Mouse (Mus musculus) heart, embryonic 11.5 days (tissue): ENCODE measurements around the gene Arid1b. TPM values are rescaled to one million over a fixed set of nuclear protein-coding genes. Genes with fewer than 3 reads are reported as not detected.
A peak's percentile ranks its signal among the peaks of the same experiment; 100 is the strongest.

Source experiments
- ATAC-seq: fragments of 200-750 bp; cut with Nextera tagmentation; replicated peaks from 2 replicates; pipeline ENCODE4 v1.8.0; 2017; ENCODE audit warnings: moderate library complexity; ENCODE audit not compliant: insufficient number of reproducible peaks, low FRiP score, low TSS enrichment
- H3K27ac ChIP-seq: fragments of 300-500 bp; sonication (generic); 2 replicates; pipeline ENCODE4 v1.5.1; 2014; ENCODE audit warnings: mild to moderate bottlenecking, low read depth, low read length
- H3K27me3 ChIP-seq: fragments of 300-500 bp; sonication (generic); 2 replicates; pipeline ENCODE4 v1.6.1; 2014; ENCODE audit warnings: mild to moderate bottlenecking, low read length, mixed read lengths; ENCODE audit not compliant: control insufficient read depth, insufficient read depth
- H3K36me3 ChIP-seq: fragments of 300-500 bp; sonication (generic); 2 replicates; pipeline ENCODE4 v1.6.1; 2014; ENCODE audit warnings: mild to moderate bottlenecking, low read length, moderate library complexity, mixed read lengths; ENCODE audit not compliant: control insufficient read depth, insufficient read depth
- H3K4me1 ChIP-seq: fragments of 300-500 bp; sonication (generic); 2 replicates; pipeline ENCODE4 v1.6.1; 2014; ENCODE audit warnings: low read length; ENCODE audit not compliant: control insufficient read depth, insufficient read depth
- H3K4me2 ChIP-seq: fragments of 300-500 bp; sonication (generic); 2 replicates; pipeline ENCODE4 v1.6.1; 2014; ENCODE audit warnings: mild to moderate bottlenecking, moderate library complexity
- H3K4me3 ChIP-seq: fragments of 300-500 bp; sonication (generic); 2 replicates; pipeline ENCODE4 v1.5.1; 2014; ENCODE audit warnings: low read depth, low read length
- H3K9ac ChIP-seq: fragments of 300-500 bp; sonication (generic); 2 replicates; pipeline ENCODE4 v1.6.1; 2014; ENCODE audit warnings: mild to moderate bottlenecking, low read depth, low read length, moderate library complexity
- H3K9me3 ChIP-seq: fragments of 300-500 bp; sonication (generic); replicated peaks from 2 replicates; pipeline ENCODE4 v1.6.1; 2016; ENCODE audit warnings: low read length; ENCODE audit not compliant: control insufficient read depth
- WGBS: fragments of 180-500 bp; shearing (Covaris S2); extraction: QIAGEN DNeasy Blood & Tissue Kit; methylation state at CpG from one replicate; pipeline ENCODE4 v1.1.7; 2014; ENCODE audit not compliant: insufficient replicate concordance; 5-methylcytosine and 5-hydroxymethylcytosine counted together
- polyA plus RNA-seq: library from polyadenylated mRNA; unstranded; fragments of >200 nt; fragmentation: Nextera tagmentation; extraction: Ambion mirVana; gene quantifications from 2 replicates; pipeline ENCODE4 v1.2.1, GENCODE M21; 2014

The Arid1b gene
- polyA plus RNA-seq, 1 experiment from 2014 or later: 8.2 TPM

- Histone ChIP-seq H3K9me3 (no peaks in the 10 kb centered on the region), H3K27me3 (no peaks in the 10 kb centered on the region), H3K4me2 (peak overlapping the region; percentile 86), H3K4me1 (peaks cover 25% of the 10 kb centered on the region), H3K9ac (peak overlapping the region; percentile 90), H3K4me3 (peak overlapping the region; percentile 61), H3K36me3 (no peaks in the 10 kb centered on the region), H3K27ac (peak overlapping the region; percentile 99)
- peak; percentile 99 for ATAC-seq
- 2% methylated on average over 40 of the region's 40 CpGs for WGBS
Measured at GRCm38 (mm10) chr17:5189551-5190351, 195.6 kb downstream of the Arid1b start.

DNA sequence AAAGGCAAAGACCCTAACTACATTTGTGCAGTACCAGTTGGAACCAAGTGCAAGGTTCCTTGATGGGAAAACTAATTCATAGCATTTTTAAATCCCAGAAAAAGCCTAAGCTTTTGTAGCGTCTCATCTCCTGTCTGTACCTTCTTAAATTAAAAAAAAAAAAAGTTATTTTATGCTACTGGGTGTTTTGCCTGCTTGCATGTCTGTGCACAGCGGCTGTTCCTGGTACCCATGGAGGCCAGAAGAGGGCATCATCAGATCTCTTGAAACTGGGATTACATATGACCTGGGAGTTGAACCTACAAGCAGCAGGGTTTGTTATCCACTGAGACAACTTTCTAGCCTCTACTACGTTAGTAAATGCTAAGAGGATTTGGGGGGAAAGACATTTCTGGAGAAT lies 196.2 kb downstream of the Arid1b start:
- peaks cover 27% of the 10 kb centered on the region for H3K4me1 ChIP-seq
- peak overlapping the region; percentile 99 for H3K27ac ChIP-seq
- peak overlapping the region; percentile 86 for H3K4me2 ChIP-seq
- no peaks in the 10 kb centered on the region for H3K27me3 ChIP-seq
- no peak for ATAC-seq
- 29% methylated on average over 3 of the region's 3 CpGs for WGBS
- peak overlapping the region; percentile 61 for H3K4me3 ChIP-seq
- no peak overlapping the region; the same call in 1 of the 2 replicates for H3K9ac ChIP-seq
- no peaks in the 10 kb centered on the region for H3K36me3 ChIP-seq
- H3K9me3 ChIP-seq: no peaks in the 10 kb centered on the region

- H3K27me3 ChIP-seq: no peaks in the 10 kb centered on the region
- H3K27ac ChIP-seq: no peak overlapping the region
- H3K36me3 ChIP-seq: no peaks in the 10 kb centered on the region
- H3K4me2 ChIP-seq: no peak overlapping the region
- no peak for ATAC-seq
- no peak overlapping the region for H3K9ac ChIP-seq
- no peak overlapping the region for H3K4me3 ChIP-seq
- H3K4me1 ChIP-seq: peaks cover 24% of the 10 kb centered on the region
- H3K9me3 ChIP-seq: no peaks in the 10 kb centered on the region
- WGBS: 76% methylated on average over 8 of the region's 8 CpGs
Measured at GRCm38 (mm10) chr17:5194157-5194916, 200.2 kb downstream of the Arid1b start.

GRCm38 (mm10) chr17:5195397-5195796 lies 201.3 kb downstream of the Arid1b start:
- no peak overlapping the region for H3K4me2 ChIP-seq
- H3K9me3 ChIP-seq: no peaks in the 10 kb centered on the region
- no peak overlapping the region for H3K9ac ChIP-seq
- no peaks in the 10 kb centered on the region for H3K36me3 ChIP-seq
- H3K27ac ChIP-seq: no peak overlapping the region
- H3K27me3 ChIP-seq: no peaks in the 10 kb centered on the region
- peaks cover 21% of the 10 kb centered on the region for H3K4me1 ChIP-seq
- 70% methylated on average over 5 of the region's 5 CpGs for WGBS
- H3K4me3 ChIP-seq: no peak overlapping the region
- ATAC-seq: no peak

DNA sequence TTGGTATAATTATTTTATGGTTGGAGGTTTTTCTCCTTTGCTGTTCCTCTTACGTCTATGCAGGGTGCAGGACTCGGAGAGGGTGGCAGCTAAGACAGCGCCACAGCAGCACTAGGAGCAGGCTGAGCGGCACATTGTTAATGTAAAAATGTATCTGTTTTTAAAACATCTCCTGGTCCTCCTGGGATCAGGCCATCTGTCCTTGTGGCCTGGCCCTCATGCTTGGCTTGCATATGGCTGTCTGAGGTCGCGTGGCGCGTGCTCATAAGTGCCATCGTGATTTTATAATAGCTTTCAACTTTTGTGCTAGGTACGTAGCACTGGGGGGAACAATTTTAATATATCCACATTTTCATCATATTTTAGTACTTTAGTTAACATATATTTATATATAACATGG lies 201.9 kb downstream of the Arid1b start:
- 92% methylated on average over 10 of the region's 10 CpGs for WGBS
- peaks cover 17% of the 10 kb centered on the region for H3K4me1 ChIP-seq

DNA sequence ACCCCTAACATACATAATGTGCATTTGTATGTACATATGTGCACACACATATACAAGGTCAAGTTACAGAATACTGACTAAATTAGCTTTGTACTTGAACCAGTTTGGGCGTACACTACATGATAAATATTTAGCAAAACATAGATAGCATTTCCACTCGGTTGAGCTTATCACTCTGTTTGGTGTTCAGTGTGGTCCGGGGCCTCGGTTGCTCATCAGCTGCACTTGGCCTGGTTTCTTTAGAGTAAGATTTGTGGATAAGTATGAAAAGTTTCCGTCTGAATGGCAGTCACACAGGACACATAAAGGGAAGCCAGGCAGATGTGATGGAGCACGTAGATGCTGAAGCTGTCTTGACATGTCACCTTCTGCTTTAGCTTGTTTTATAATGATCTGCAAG lies 202.4 kb downstream of the Arid1b start:
- Histone ChIP-seq H3K27ac (no peak overlapping the region), H3K27me3 (no peaks in the 10 kb centered on the region), H3K9me3 (no peaks in the 10 kb centered on the region), H3K4me3 (no peak overlapping the region), H3K36me3 (no peaks in the 10 kb centered on the region), H3K4me1 (peaks cover 17% of the 10 kb centered on the region), H3K4me2 (no peak overlapping the region), H3K9ac (no peak overlapping the region)
- no peak for ATAC-seq
- WGBS: 69% methylated on average over 6 of the region's 6 CpGs

More for the DNA sequence above, 201.9 kb downstream of the Arid1b start:
- no peak overlapping the region for H3K9ac ChIP-seq
- no peak for ATAC-seq
- H3K9me3 ChIP-seq: no peaks in the 10 kb centered on the region
- H3K4me2 ChIP-seq: no peak overlapping the region
- H3K36me3 ChIP-seq: no peaks in the 10 kb centered on the region
- no peaks in the 10 kb centered on the region for H3K27me3 ChIP-seq
- no peak overlapping the region for H3K27ac ChIP-seq
- no peak overlapping the region for H3K4me3 ChIP-seq

- 92% methylated on average over 2 of the region's 2 CpGs for WGBS
Measured at GRCm38 (mm10) chr17:5197083-5197482, 203.0 kb downstream of the Arid1b start.

GRCm38 (mm10) chr17:5197765-5198164 lies 203.6 kb downstream of the Arid1b start:
- H3K4me3 ChIP-seq: no peak overlapping the region
- H3K4me1 ChIP-seq: peaks cover 20% of the 10 kb centered on the region
- ATAC-seq: no peak
- H3K4me2 ChIP-seq: no peak overlapping the region
- no peaks in the 10 kb centered on the region for H3K27me3 ChIP-seq
- no peak overlapping the region for H3K27ac ChIP-seq
- no peaks in the 10 kb centered on the region for H3K9me3 ChIP-seq
- no peak overlapping the region for H3K9ac ChIP-seq
- 81% methylated on average over 3 of the region's 3 CpGs for WGBS
- H3K36me3 ChIP-seq: no peaks in the 10 kb centered on the region

More at GRCm38 (mm10) chr17:5197083-5197482, 203.0 kb downstream of the Arid1b start:
- no peaks in the 10 kb centered on the region for H3K9me3 ChIP-seq
- no peak overlapping the region for H3K4me3 ChIP-seq
- no peak for ATAC-seq
- H3K27me3 ChIP-seq: no peaks in the 10 kb centered on the region
- H3K9ac ChIP-seq: no peak overlapping the region
- no peak overlapping the region for H3K4me2 ChIP-seq
- H3K36me3 ChIP-seq: no peaks in the 10 kb centered on the region
- no peak overlapping the region for H3K27ac ChIP-seq
- peaks cover 18% of the 10 kb centered on the region for H3K4me1 ChIP-seq
